Mouse (Mus musculus): Measurements from ENCODE around the gene Ermp1. TPM values are rescaled to one million over a fixed set of nuclear protein-coding genes. Genes with fewer than 3 reads are reported as not detected.

Ermp1 gene
- total RNA-seq (2015; ENCODE audit: low replicate concordance) (15.5 and 25.6 TPM in 2 replicates), total RNA-seq (2017; ENCODE audit: low replicate concordance) (21.3 and 27.7 TPM in 2 replicates)

DNA sequence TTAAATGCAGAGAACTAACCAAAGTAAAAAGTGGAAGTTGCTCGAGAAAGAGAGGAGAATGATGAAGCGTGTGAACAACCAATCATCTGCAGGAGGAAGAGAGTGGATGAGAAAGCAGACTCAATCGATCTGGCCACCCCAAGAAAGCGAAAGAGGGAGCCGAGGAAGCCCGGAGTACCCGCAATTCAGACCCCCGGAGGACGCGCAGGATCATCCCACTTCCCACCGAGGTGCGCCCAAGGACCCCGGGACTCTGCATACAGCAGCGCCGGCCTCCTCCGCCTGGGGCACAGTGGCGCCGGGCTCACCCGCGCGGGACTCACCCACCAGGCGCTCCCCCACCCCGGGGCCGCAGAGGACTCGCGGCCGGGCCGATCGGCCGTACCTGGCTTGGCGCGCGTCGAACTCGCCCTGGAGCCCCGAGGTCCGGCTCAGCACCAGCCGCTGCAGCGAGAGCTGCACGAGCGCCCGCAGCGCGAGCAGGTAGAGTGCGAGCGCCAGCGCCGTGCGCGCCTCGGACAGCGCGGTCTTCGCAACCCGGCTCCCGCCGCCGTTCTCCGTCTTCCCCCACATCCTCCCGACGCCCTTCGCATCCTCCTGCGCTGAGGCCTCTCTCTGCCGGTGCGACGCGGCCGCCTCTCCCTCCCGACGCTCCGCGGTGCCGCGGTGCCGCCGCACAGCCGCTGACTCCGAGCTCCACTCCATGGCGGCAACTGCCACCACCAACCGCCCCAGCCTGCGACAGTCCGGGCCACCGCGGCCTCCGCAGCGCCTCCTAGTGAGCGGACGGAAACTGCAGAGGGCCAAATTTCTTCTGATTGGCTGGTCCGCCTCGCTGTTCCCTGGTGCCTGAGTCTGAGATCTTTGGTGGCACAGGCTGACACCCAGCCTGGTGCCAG, at the start of gene Ermp1:
TSS of gene Ermp1 (minus strand) at position 765 of the 899 bp plus-strand sequence.
- ATAC-seq (replicated peaks; ENCODE audit: low FRiP score, poor library complexity, severe bottlenecking): peak; percentile 92

DNA sequence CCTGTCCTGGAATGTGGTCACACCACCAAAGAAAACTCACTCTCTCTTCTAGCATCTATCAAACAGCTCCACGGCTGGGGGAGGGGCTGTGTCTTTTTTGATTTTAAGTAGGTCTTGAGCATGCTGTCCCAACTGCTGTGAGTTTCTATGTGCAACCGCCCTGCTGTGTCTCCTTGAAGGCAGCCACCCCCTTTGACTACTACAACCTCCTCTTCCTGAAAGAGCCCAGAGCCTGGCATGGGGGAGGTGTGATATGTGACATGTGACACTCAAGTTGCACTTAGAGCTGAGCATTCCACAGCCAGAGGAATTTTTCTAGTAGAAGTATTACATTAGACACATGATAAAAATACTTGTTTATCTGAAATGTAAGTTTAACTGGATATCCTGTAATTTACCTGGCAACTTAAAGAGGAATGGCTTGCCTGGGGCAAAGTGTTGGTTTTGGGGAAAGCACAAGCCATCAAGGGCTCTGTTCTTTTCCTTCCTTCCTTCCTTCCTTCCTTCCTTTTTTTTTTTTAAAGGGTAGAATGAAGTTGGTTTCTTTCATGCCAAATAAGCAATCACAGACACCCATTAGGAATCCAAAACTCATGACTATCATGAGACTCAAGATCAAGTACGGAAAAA, 49.1 kb upstream of the Ermp1 start, which contains the start of gene Mlana:
TSS of gene Mlana (plus strand) at position 580 of the 630 bp plus-strand sequence.
- no peak for ATAC-seq (replicated peaks; ENCODE audit: low FRiP score, poor library complexity, severe bottlenecking)

DNA sequence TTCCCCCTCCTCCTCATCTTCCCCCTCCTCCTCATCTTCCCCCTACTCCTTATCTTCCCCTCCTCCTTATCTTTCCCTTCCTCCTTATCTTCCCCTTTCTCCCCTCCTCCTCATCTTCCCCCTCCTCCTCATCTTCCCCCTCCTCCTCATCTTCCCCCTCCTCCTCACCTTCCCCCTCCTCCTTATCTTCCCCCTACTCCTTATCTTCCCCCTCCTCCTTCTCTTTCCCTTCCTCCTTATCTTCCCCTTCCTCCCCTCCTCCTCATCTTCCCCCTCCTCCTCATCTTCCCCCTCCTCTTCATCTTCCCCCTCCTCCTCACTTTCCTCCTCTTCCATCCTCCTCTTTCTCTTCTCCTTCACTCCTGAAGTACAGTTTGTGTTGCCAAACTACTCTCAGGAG, 48.6 kb upstream of the Ermp1 start:
- no peak for ATAC-seq (replicated peaks; ENCODE audit: low FRiP score, poor library complexity, severe bottlenecking)

DNA sequence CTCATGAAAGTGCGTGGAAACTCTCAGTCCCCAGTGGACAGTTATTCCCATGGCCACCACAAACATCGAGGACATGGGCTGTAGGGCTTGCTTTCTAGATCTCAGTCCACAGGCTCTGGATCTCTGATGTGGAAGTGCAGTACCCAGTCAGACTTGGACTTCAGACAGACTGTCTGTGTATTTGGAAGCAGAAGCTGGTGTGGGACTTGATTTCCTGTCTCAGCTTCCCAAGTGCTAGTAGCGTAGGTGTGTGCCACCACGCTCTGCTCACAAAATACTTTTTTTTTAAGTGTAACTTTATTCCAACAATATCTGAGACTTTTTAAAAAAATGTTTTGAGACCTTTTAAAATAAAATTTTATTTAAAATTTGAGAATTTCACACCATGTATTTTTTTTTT, 48.1 kb upstream of the Ermp1 start:
- no peak for ATAC-seq (replicated peaks; ENCODE audit: low FRiP score, poor library complexity, severe bottlenecking)

DNA sequence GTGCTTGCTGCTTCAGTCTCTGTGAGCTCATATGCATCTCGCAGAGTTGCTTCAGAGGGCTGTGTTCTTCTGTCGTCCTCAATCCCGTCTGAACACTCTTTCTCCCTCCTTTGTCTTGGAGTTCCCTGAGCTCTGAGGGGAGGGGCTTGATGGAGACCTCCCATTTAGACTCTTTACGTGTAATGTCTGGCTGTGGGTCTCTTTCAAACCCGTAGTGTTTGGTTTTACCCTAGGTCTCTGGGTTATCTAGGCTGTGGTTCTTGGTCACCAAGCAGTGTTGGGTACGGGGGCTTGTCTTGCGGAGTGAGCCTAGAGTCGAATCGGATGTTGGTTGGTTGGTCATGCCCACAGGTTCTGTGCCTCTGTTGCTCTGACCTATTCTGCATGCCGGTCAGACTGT, 46.9 kb upstream of the Ermp1 start:
- ATAC-seq (replicated peaks; ENCODE audit: low FRiP score, poor library complexity, severe bottlenecking): no peak

DNA sequence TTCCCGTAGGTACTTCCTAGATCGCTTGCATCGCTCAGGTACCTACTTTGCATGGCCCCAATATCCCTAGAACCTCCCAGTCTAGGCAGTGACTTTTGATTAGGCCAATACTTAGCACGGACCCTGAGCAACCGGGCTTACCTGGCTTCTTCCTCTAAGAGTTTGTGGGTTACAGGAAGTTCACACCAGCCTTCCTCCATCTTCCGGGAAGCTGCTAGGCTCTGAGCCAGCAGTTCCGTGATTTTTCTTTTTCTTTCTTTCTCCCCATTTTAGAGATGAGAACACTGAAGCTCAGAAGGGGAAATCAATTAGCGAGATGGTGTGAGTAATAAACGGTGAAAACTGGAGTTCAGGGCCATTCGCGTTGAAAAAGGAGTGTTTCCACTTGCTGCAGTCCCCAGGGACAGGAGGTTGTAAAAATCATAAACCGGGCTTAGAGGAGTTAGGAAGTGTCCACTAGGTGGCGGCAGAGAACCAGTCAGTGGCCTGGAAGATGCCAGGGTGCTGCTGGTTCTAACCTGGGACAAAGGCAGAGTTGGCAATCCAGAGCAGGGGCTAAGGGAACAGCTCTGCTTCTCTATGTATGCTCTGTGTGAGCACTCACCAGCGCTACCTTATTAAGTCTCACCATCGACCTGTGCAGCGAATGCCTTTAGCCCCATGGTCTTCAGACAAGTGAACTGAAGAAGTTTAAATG, 35.8 kb upstream of the Ermp1 start:
- ATAC-seq (replicated peaks; ENCODE audit: low FRiP score, poor library complexity, severe bottlenecking): peak; percentile 67; the same call in 1 of the 2 replicates

DNA sequence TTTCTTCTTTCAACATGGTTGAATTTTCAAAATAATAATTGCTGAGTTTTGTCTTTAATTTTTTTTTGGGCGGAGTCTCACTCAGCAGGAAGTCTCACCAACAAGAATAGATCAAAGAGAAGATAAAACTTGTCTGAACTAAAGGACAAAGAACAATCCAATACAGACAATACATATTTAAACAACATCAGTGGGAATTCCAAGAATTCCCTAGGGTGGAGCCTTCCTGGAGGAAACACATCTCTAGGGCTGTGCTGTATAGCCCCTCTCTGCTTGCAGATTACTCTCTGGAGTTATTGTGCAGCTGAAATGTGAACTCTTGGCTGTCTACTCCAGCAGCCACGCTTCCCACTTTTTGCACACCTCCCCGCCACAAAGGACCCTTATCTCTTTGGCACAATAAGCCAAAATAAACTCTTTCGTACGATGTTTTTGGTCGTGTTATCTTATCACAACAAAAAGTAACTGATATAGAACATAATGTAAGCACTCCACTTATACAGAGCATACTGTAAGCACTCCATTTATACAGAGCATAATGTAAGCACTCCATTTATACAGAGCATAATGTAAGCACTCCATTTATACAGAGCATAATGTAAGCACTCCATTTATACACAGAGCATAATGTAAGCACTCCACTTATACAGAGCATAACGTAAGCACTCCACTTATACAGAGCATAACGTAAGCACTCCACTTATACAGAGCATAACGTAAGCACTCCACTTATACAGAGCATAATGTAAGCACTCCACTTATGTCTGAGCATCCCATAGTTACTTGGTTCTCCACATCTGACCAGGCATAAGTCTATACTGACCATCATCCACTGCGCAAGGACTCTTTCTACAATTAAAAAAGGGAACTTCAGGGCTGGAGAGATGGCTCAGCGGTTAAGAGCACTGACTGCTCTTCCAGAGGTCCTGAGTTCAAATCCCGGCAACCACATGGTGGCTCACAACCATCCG, 32.3 kb upstream of the Ermp1 start:
- ATAC-seq (replicated peaks; ENCODE audit: low FRiP score, poor library complexity, severe bottlenecking): no peak

DNA sequence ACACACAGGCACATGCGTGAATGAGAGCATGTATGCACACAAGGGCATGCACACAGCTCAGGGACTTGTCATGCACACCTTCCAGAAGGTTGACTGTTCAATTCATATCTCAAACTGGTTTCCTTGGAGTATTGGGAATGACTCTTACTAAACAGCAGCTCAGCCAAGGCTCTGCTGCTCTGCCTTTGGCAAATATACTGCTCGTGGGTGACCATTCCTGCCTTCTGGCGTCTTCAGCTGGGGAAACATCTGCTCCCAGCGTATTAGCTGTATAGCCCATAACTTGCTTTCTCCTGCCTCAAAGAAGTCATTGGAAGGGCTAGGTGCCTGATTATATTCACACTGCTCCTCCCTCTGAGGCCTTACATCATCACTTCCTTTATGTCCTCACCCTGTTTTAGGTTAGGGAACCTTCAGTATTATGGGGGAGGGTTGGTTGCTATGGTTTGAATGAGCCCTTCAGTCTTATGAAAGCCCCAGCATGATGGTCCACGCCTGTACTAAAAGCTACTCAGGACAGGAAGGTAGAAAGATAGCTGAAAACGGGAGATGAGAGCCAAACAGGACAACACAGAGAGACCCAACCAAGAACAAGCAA, 30.1 kb upstream of the Ermp1 start:
- ATAC-seq (replicated peaks; ENCODE audit: low FRiP score, poor library complexity, severe bottlenecking): no peak

DNA sequence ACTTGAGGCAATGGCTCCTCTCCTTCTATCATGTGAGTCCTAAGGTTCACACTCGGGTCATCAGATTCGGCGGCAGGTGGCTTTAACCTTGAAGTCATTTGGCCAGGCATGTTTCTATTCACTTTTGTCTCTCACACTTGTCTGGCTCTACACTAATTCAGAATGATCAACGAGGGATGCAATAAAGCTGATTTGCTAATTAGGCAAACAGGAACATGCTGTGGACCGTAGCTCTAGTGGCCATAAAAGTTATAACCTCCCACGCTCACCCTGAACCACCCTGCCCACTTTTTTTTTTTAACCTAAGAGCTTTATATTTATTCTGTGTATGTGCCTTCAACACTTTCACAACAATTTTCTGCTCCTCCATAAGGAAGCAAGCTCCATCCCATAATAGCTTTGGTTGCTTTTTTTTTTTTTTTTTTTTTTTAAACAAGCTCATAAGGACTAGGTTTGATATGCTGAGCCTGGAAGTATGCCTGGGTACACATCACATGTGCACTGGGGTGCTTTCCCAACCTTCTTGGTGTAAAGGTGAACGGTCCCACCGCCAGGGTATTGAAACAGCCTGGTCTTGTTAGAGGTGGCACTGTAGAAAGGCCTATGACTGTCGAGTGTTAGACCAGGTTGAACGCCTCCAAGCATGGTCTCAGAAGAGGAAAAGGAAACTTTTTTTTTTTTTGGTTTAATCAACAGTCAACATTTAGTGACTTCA, 28.4 kb upstream of the Ermp1 start:
- no peak for ATAC-seq (replicated peaks; ENCODE audit: low FRiP score, poor library complexity, severe bottlenecking)

DNA sequence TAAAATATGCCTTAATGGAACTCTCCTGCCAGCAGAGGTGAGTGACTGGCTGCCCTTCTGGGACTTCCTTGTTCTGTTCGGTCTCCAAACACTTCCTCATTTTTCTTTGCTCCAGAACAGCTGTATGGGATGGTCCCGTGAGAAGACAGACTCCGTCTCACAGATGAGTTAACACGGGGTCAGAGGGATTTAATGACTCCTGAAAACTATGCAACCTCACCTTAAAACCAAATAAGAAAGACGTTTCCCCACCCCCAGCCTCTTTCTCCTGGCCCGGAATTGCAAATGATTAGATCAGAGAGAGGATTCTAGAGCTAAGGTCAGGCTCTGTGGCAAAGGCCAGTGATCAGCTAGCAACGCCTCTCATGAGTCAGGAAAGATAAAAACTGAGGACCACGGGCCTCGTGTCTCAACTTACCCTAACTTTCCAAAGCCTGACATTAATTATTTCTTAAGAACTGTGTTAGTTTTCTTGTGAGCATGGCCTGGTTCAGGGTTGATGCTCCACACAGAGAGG, 27.4 kb upstream of the Ermp1 start:
- no peak for ATAC-seq (replicated peaks; ENCODE audit: low FRiP score, poor library complexity, severe bottlenecking)

DNA sequence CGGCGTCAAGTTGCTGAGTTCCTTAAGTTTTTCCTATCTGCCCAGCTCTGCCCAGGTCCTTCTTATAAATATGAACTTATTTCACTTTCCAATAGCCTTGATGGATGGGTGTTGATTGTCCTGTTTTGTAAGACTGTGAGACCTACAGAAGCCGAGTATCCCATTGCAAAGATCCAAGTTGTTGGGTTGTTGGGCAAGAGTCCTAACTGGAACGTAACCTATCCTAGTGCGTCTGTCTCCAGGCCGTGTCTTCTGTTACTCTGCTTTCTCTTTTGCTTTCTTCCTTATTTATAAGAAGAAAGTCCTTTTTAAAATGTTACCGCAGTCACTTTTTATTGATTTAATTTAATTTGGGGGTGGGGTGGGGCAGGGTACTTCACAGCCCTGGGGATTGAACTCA, 26.7 kb upstream of the Ermp1 start:
- ATAC-seq (replicated peaks; ENCODE audit: low FRiP score, poor library complexity, severe bottlenecking): no peak

DNA sequence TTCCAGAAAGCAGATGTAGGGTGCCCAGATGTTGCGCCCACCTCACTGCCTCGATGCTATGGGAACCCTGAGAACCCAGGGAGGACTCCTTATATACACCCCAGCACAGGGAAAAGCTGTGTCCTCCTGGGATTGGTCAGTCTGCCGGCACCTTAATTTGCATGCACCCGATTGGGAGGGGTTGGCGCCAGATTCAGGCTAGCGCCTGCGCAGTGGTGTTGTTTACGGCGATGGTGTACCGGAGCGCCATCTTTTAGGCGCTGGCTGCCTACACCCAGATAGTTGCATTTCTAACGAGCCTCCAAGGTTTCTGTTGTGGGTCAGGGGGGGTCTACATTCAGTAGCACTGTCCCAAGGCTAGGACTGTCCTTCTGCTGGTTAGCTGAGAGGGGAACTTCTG, 24.4 kb upstream of the Ermp1 start:
- ATAC-seq (replicated peaks; ENCODE audit: low FRiP score, poor library complexity, severe bottlenecking): no peak

DNA sequence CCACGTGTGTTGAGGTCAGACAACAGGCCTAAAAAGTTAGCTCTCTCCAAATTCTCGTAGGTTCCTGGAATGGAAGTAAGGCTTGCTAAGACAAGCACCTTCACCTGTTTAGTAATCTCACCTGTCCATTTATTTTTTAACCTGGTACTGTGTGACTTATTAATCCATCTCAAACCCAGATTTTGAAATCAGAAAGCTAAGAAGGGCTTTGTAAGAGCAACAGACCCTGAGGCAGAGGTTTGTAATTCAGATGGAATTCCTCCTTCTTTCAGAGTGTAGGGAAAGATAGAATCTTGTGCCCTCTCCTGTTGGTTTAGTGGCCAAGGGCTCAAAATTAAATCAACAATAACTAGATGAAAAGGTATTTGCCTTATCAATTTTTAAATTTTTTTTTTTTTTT, 22.9 kb upstream of the Ermp1 start:
- ATAC-seq (replicated peaks; ENCODE audit: low FRiP score, poor library complexity, severe bottlenecking): no peak

DNA sequence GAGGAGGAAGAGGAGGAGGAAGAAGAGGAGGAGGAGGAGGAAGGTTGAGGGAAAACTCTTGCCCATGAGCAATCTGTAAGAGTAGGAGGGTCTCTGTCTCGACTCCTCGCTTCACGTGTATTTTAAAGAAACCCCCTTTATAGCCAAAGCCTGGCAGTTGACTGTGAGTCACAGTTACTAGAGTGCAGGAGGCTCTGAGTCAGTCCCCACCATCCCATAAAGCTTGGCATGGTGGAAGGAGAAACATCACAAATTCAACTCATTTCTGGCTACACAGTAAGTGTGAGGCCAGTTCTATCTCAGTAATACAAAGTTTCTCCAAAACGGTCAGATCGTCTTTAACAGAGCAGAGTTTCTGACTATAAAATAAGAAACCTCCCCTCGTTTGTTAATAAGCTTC, 22.0 kb upstream of the Ermp1 start:
- ATAC-seq (replicated peaks; ENCODE audit: low FRiP score, poor library complexity, severe bottlenecking): no peak

DNA sequence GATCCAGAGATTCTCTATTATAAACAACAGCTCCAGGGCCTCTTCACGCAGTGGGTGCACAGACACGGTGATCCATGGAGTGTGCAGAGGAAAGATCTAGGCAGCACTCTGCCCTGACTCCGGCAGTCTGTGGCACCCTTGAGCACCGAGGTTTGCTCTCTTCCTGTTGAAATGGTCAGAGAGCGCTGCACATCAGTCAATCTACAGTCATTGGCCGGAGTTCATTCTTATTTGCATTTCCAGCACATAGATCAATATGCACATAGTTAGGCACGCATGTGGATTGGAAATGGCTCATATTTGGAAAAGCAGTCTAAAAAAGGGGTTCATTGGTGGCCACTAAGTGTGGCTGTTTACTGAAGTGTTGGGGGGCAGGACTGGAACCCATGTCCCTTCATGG, 19.9 kb upstream of the Ermp1 start:
- ATAC-seq (replicated peaks; ENCODE audit: low FRiP score, poor library complexity, severe bottlenecking): no peak

DNA sequence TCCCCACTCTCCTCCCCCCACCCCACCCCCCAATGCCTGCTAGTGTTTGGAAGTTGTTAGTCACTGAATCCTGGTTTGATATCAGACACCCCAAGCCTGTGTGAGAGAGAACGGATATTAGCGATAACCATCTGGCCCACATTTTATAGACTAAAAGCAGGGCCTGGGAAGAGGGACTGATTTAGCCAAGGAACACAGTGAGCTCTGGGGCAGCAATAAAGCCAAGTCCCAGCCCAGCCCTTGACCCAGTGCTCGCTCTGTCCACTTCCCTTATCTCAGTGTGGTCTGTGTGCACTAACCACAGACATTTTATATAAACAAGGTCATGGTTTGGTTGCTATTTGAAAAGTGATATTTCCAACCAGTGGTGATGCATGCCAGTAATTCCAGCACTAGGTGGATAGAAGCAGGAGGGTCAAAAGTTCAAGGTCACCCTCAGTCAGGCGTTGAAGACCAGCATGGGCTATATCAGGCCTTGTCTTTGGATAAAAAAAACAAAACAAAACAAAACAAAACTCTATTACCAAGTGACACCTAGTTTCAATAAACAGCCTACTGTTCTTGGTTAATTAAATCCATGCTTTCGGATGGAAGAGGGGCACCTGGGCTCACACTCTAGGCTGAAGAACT, 18.9 kb upstream of the Ermp1 start:
- ATAC-seq (replicated peaks; ENCODE audit: low FRiP score, poor library complexity, severe bottlenecking): no peak

DNA sequence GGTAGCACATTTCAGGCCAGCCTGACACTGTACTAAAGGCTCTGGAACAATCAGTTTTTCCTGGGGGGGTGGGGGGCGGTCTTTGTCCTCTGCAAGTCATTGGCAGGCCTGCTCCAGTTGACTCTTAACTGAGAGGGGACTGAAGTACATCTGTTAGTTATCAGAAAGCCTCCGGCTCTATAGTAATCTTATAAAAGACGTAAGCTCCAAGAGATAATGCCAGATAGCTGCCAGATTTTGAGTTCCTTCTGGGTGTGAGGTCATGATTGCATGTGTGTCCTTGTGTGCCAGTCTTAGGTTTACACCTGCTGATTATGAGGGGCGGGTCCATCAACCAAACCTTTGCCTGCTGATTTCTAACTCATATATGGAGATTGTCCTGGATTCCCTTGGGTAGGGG, 17.9 kb upstream of the Ermp1 start:
- ATAC-seq (replicated peaks; ENCODE audit: low FRiP score, poor library complexity, severe bottlenecking): no peak

DNA sequence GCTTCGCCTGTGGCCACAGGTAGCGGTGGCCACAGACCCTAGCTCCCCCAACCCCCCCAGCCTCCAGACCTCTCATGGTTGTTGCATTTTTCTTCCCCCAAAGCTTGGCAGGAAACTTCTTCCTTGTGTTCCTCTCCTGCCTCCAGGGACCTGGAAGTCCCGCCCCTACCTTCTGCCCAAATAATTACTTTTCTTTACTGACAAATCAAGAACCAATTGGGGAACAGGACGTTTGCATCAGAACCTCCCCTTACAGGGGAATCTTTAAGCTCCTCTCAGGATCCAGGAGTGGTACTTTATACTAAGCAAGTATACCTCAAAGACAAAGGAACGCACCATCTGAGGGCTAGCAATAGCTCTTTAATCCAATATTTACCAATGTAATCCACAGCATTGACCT, 16.7 kb upstream of the Ermp1 start:
- ATAC-seq (replicated peaks; ENCODE audit: low FRiP score, poor library complexity, severe bottlenecking): no peak

Data from erythroid progenitor cell, adult 5-6 weeks (primary cell).